Mouse (Mus musculus) liver, embryonic 14.5 days (tissue): ENCODE measurements around the gene Wap. TPM values are rescaled to one million over a fixed set of nuclear protein-coding genes. Genes with fewer than 3 reads are reported as not detected.

Experiments used
- ATAC-seq: fragments of 200-750 bp; cut with Nextera tagmentation; 2 replicates; pipeline ENCODE4 v1.8.0; 2017; ENCODE audit warnings: moderate number of reproducible peaks, mild to moderate bottlenecking, moderate library complexity; ENCODE audit not compliant: insufficient read depth
- DNase-seq, 3 experiments: peaks; one replicate each; pipeline ENCODE4 v3.0.0-alpha.2; 2012 to 2013; ENCODE audit warnings: low read depth in 3 of 3, low spot score in 3 of 3
- H3K27ac ChIP-seq: fragments of 300-500 bp; sonication (generic); 2 replicates; pipeline ENCODE4 v1.5.1; 2014; ENCODE audit warnings: moderate library complexity, mild to moderate bottlenecking, control low read depth, inconsistent platforms
- H3K27me3 ChIP-seq: fragments of 300-500 bp; sonication (generic); 2 replicates; pipeline ENCODE4 v1.6.1; 2014; ENCODE audit warnings: mild to moderate bottlenecking, low read length, moderate library complexity; ENCODE audit not compliant: control insufficient read depth, insufficient read depth
- H3K36me3 ChIP-seq: fragments of 300-500 bp; sonication (generic); replicated peaks from 2 replicates; pipeline ENCODE4 v1.6.1; 2014; ENCODE audit warnings: low read depth; ENCODE audit not compliant: control insufficient read depth, insufficient read depth
- H3K4me1 ChIP-seq, 2 experiments: fragments of 200-500 bp in 1 of 2; fragments of 300-500 bp in 1 of 2; sonication (generic) in 1 of 2; replicated peaks; 2 replicates each; pipeline ENCODE4 v1.6.1; 2012 to 2014; ENCODE audit warnings: antibody characterized with exemption in 1 of 2, inconsistent platforms in 1 of 2, low read length in 1 of 2; ENCODE audit not compliant: control insufficient read depth in 2 of 2, insufficient read depth in 2 of 2
- H3K4me2 ChIP-seq: fragments of 300-500 bp; sonication (generic); 2 replicates; pipeline ENCODE4 v1.6.1; 2014; ENCODE audit warnings: low read depth, mild to moderate bottlenecking, control low read depth, moderate library complexity
- H3K4me3 ChIP-seq, 2 experiments: fragments of 200-500 bp in 1 of 2; fragments of 300-500 bp in 1 of 2; sonication (generic) in 1 of 2; 2 replicates each; pipeline ENCODE4 v1.5.1; 2012 to 2014; ENCODE audit warnings: low read depth in 2 of 2, low read length in 2 of 2, mild to moderate bottlenecking in 2 of 2, control low read depth in 1 of 2, inconsistent platforms in 1 of 2, moderate library complexity in 1 of 2; ENCODE audit not compliant: insufficient read depth in 1 of 2
- H3K9ac ChIP-seq: fragments of 300-500 bp; sonication (generic); replicated peaks from 2 replicates; pipeline ENCODE4 v1.6.1; 2014; ENCODE audit warnings: mild to moderate bottlenecking, control low read depth, moderate library complexity
- H3K9me3 ChIP-seq: fragments of 300-500 bp; sonication (generic); 2 replicates; pipeline ENCODE4 v1.6.1; 2016; ENCODE audit warnings: low read length, mixed read lengths; ENCODE audit not compliant: control insufficient read depth
- CTCF ChIP-seq: IDR thresholded peaks from 2 replicates; pipeline ENCODE4 v1.5.1; 2016; ENCODE audit warnings: antibody characterized with exemption, low read depth, control low read depth
- EP300 ChIP-seq: IDR thresholded peaks from 2 replicates; pipeline ENCODE4 v1.6.1; 2016; ENCODE audit warnings: antibody characterized with exemption, low read depth
- WGBS: fragments of 180-500 bp; shearing (Covaris S2); extraction: QIAGEN DNeasy Blood & Tissue Kit; methylation state at CpG from one replicate; pipeline ENCODE4 v1.1.7; 2014; ENCODE audit not compliant: insufficient replicate concordance; 5-methylcytosine and 5-hydroxymethylcytosine counted together
- polyA plus RNA-seq, 2 experiments: library from polyadenylated mRNA; depleted of rRNA in 1 of 2; stranded (reverse) in 1 of 2; unstranded in 1 of 2; fragments of >200 nt; fragmentation: Nextera tagmentation in 1 of 2; extraction: Ambion mirVana in 1 of 2; gene quantifications; 2 replicates each; pipeline versions ENCODE4 v1.2.1 to v1.2.3; 2012 to 2014

The Wap gene
- polyA plus RNA-seq, 2 experiments: not detected

GRCm38 (mm10) chr11:6605491-6606399 is 32.7 kb downstream of the Wap start, which contains the start of gene Nacad:
TSS of gene Nacad (minus strand) at chr11:6606053.
- Histone ChIP-seq H3K4me3 (no peak within 1 kb of the TSS), H3K27me3 (peaks cover 36% of the 10 kb centered on the region), H3K4me1 (no peaks in the 10 kb centered on the region), H3K27ac (no peak within 1 kb of the TSS), H3K9me3 (no peaks in the 10 kb centered on the region), H3K36me3 (no peaks in the 10 kb centered on the region), H3K9ac (no peak within 1 kb of the TSS), H3K4me2 (peak within 1 kb of the TSS; percentile 19; the same call in 1 of the 2 replicates)
- DNase-seq (no peak), ATAC-seq (no peak)
- WGBS: 8% methylated on average over 39 of the region's 41 CpGs
- no peak for TF ChIP-seq CTCF
- TF ChIP-seq EP300: no peak

- Histone ChIP-seq H3K27me3 (peaks cover 36% of the 10 kb centered on the region), H3K9ac (no peak overlapping the region), H3K4me1 (peaks cover 2 to 5% of the 10 kb centered on the region in 2 experiments; a peak in 3 of 4 replicates), H3K27ac (no peak overlapping the region), H3K4me3 (no peak overlapping the region), H3K36me3 (no peaks in the 10 kb centered on the region), H3K9me3 (no peaks in the 10 kb centered on the region), H3K4me2 (peak overlapping the region; percentile 19; the same call in 1 of the 2 replicates)
- DNase-seq (no peak), ATAC-seq (no peak)
- WGBS: 20% methylated on average over 13 of the region's 13 CpGs
- TF ChIP-seq EP300: no peak
- peak; percentile 20; the same call in 1 of the 2 replicates for TF ChIP-seq CTCF
These were observed 33.4 kb downstream of the Wap start for GRCm38 (mm10) chr11:6605021-6605481.

GRCm38 (mm10) chr11:6604604-6604936 is 33.9 kb downstream of the Wap start:
- no peaks in the 10 kb centered on the region for H3K36me3 ChIP-seq
- TF ChIP-seq CTCF (no peak), EP300 (no peak)
- peaks cover 36% of the 10 kb centered on the region for H3K27me3 ChIP-seq
- peaks cover 4 to 10% of the 10 kb centered on the region in 2 experiments; a peak in 3 of 4 replicates for H3K4me1 ChIP-seq
- no peaks in the 10 kb centered on the region for H3K9me3 ChIP-seq
- no peak overlapping the region for H3K4me3 ChIP-seq
- no peak overlapping the region for H3K9ac ChIP-seq
- DNase-seq (no peak), ATAC-seq (no peak)
- H3K27ac ChIP-seq: no peak overlapping the region
- no peak overlapping the region for H3K4me2 ChIP-seq

GRCm38 (mm10) chr11:6603887-6604603 is 34.4 kb downstream of the Wap start:
- TF ChIP-seq CTCF (no peak), EP300 (no peak)
- no peaks in the 10 kb centered on the region for H3K36me3 ChIP-seq
- no peak overlapping the region for H3K27ac ChIP-seq
- no peak overlapping the region for H3K4me3 ChIP-seq
- no peak overlapping the region for H3K9ac ChIP-seq
- WGBS: 32% methylated on average over 12 of the region's 12 CpGs
- DNase-seq (no peak), ATAC-seq (no peak)
- peaks cover 4 to 10% of the 10 kb centered on the region in 2 experiments; a peak in 3 of 4 replicates for H3K4me1 ChIP-seq
- H3K9me3 ChIP-seq: no peaks in the 10 kb centered on the region
- peaks cover 36% of the 10 kb centered on the region for H3K27me3 ChIP-seq
- no peak overlapping the region for H3K4me2 ChIP-seq

GRCm38 (mm10) chr11:6603224-6603623 is 35.2 kb downstream of the Wap start:
- TF ChIP-seq CTCF (no peak), EP300 (no peak)
- WGBS: 70% methylated on average over 9 of the region's 9 CpGs
- no peak for ATAC-seq

More at GRCm38 (mm10) chr11:6603224-6603623, 35.2 kb downstream of the Wap start:
- no peak overlapping the region for H3K27ac ChIP-seq
- H3K4me3 ChIP-seq: no peak overlapping the region
- no peak overlapping the region for H3K9ac ChIP-seq
- peaks cover 4 to 10% of the 10 kb centered on the region in 2 experiments; a peak in 3 of 4 replicates for H3K4me1 ChIP-seq
- H3K36me3 ChIP-seq: no peaks in the 10 kb centered on the region
- no peak overlapping the region for H3K4me2 ChIP-seq
- no peaks in the 10 kb centered on the region for H3K9me3 ChIP-seq
- DNase-seq: no peak
- H3K27me3 ChIP-seq: peaks cover 36% of the 10 kb centered on the region
